Comparison of ENCODE assay signal across 27 mouse cellular contexts in genomic region chr11:67722399-67723156, GRCm38 (mm10). TPM values are rescaled to one million over a fixed set of nuclear protein-coding genes. Genes with fewer than 3 reads are reported as not detected.
DNase-seq lines count a peak whose midpoint lies in the region; ATAC-seq and TF ChIP-seq lines count a peak whose summit lies in the region.
"Had no signal": no experiment of that assay in that cellular context is flagged by ENCODE, and none has a peak within 500 bp of the region (broad histone marks: within the 10 kb centered on the region; RNA-seq: fewer than 3 reads in every experiment).

No protein-coding gene starts in this region.

- no peaks in the 10 kb centered on the region for H3K27me3 ChIP-seq in heart, embryonic 11.5 days (ENCODE audit: control insufficient read depth, insufficient read depth, low read length)
- H3K27me3 ChIP-seq in stomach, embryonic 16.5 days (ENCODE audit: control insufficient read depth, insufficient read depth, low read length): no peaks in the 10 kb centered on the region
- no peaks in the 10 kb centered on the region for H3K27me3 ChIP-seq in stomach, postnatal 0 days (ENCODE audit: control insufficient read depth, insufficient read depth, low read length)
- no peaks in the 10 kb centered on the region for H3K27me3 ChIP-seq in liver, embryonic 15.5 days
- H3K27me3 ChIP-seq: embryonic facial prominence, embryonic 15.5 days; heart, embryonic 12.5 days; hindbrain, embryonic 12.5 days; limb, embryonic 13.5 days; midbrain, embryonic 15.5 days; stomach, embryonic 15.5 days had no signal

- 0 out of 2 replicates have a peak, but pooled peaks cover 3% of the 10 kb centered on the region for H3K4me1 ChIP-seq in heart, embryonic 11.5 days (ENCODE audit: control insufficient read depth, insufficient read depth, low read length)
- H3K4me1 ChIP-seq in stomach, embryonic 16.5 days (ENCODE audit: control insufficient read depth, insufficient read depth, low read length): no peaks in the 10 kb centered on the region
- H3K4me1 ChIP-seq in stomach, postnatal 0 days (replicated peaks; ENCODE audit: control insufficient read depth, insufficient read depth): no peaks in the 10 kb centered on the region
- no peaks in the 10 kb centered on the region for H3K4me1 ChIP-seq in liver, embryonic 15.5 days (replicated peaks)
- H3K4me1 ChIP-seq: hindbrain, embryonic 12.5 days; limb, embryonic 13.5 days; megakaryocyte, embryonic 14.5 days; midbrain, embryonic 15.5 days; stomach, embryonic 15.5 days had no signal

- 59% methylated on average over 7 of the region's 7 CpGs for WGBS in heart, embryonic 11.5 days (ENCODE audit: insufficient replicate concordance)
- WGBS in stomach, embryonic 16.5 days: 41% methylated on average over 7 of the region's 7 CpGs
- WGBS in stomach, postnatal 0 days: 42% methylated on average over 7 of the region's 7 CpGs
- 42% methylated on average over 7 of the region's 7 CpGs for WGBS in liver, embryonic 15.5 days (ENCODE audit: insufficient replicate concordance)

- H3K27ac ChIP-seq in heart, embryonic 11.5 days (ENCODE audit: low read depth, low read length): no peak overlapping the region
- no peak overlapping the region for H3K27ac ChIP-seq in stomach, embryonic 16.5 days (ENCODE audit: low read length)
- H3K27ac ChIP-seq in stomach, postnatal 0 days (replicated peaks): no peak overlapping the region
- peak overlapping the region; percentile 38 for H3K27ac ChIP-seq in liver, embryonic 15.5 days (replicated peaks)
- H3K27ac ChIP-seq: embryonic facial prominence, embryonic 15.5 days; hindbrain, embryonic 12.5 days; limb, embryonic 13.5 days; midbrain, embryonic 15.5 days; stomach, embryonic 15.5 days had no signal

- DNase-seq in heart, adult 11 months: peak; percentile 72
- no peak for DNase-seq in stomach, postnatal 0 days (ENCODE audit: low spot score)
- no peak for DNase-seq in spleen, adult 18-20 months
- DNase-seq in urinary bladder, postnatal 10 days (ENCODE audit: low spot score): no peak
- DNase-seq: cerebellum, adult 9-10 months; heart, postnatal 14 days; kidney, postnatal 4 days; lung, postnatal 14 days; right cerebral cortex, postnatal 25 days had no signal

- H3K9me3 ChIP-seq in heart, embryonic 11.5 days (replicated peaks; ENCODE audit: control insufficient read depth, low read length): no peaks in the 10 kb centered on the region
- no peaks in the 10 kb centered on the region for H3K9me3 ChIP-seq in stomach, embryonic 16.5 days (replicated peaks; ENCODE audit: control insufficient read depth, low read length)
- H3K9me3 ChIP-seq in stomach, postnatal 0 days (ENCODE audit: control insufficient read depth, low read length): no peaks in the 10 kb centered on the region
- H3K9me3 ChIP-seq in liver, embryonic 15.5 days (replicated peaks): no peaks in the 10 kb centered on the region
- H3K9me3 ChIP-seq: embryonic facial prominence, embryonic 15.5 days; heart, embryonic 12.5 days; hindbrain, embryonic 12.5 days; limb, embryonic 13.5 days; megakaryocyte, embryonic 14.5 days; midbrain, embryonic 15.5 days; stomach, embryonic 15.5 days had no signal

- no peak for TF ChIP-seq CTCF in stomach, postnatal 0 days (IDR thresholded peaks at IDR 0.05; ENCODE audit: low read depth)

- H3K9ac ChIP-seq in heart, embryonic 11.5 days (ENCODE audit: low read depth, low read length): no peak overlapping the region
- no peak overlapping the region for H3K9ac ChIP-seq in stomach, embryonic 16.5 days (ENCODE audit: low read length)
- H3K9ac ChIP-seq in stomach, postnatal 0 days (ENCODE audit: low read length): no peak overlapping the region
- H3K9ac ChIP-seq in liver, embryonic 15.5 days: no peak overlapping the region
- H3K9ac ChIP-seq: embryonic facial prominence, embryonic 15.5 days; heart, embryonic 12.5 days; hindbrain, embryonic 12.5 days; limb, embryonic 13.5 days; midbrain, embryonic 15.5 days; stomach, embryonic 15.5 days had no signal

- H3K4me3 ChIP-seq in heart, embryonic 11.5 days (ENCODE audit: low read depth, low read length): no peak overlapping the region
- H3K4me3 ChIP-seq in stomach, embryonic 16.5 days (replicated peaks; ENCODE audit: low read length): no peak overlapping the region
- H3K4me3 ChIP-seq in stomach, postnatal 0 days (ENCODE audit: low read depth, low read length): no peak overlapping the region
- H3K4me3 ChIP-seq in liver, embryonic 15.5 days (replicated peaks): no peak overlapping the region
- H3K4me3 ChIP-seq: embryonic facial prominence, embryonic 15.5 days; heart, embryonic 12.5 days; hindbrain, embryonic 12.5 days; limb, embryonic 13.5 days; megakaryocyte, embryonic 14.5 days; midbrain, embryonic 15.5 days; myocyte; stomach, embryonic 15.5 days had no signal

- no peaks in the 10 kb centered on the region for H3K36me3 ChIP-seq in heart, embryonic 11.5 days (ENCODE audit: control insufficient read depth, insufficient read depth, low read length)
- no peaks in the 10 kb centered on the region for H3K36me3 ChIP-seq in stomach, embryonic 16.5 days (ENCODE audit: control insufficient read depth, insufficient read depth, low read length)
- no peaks in the 10 kb centered on the region for H3K36me3 ChIP-seq in stomach, postnatal 0 days (ENCODE audit: control insufficient read depth, insufficient read depth, low read length)
- H3K36me3 ChIP-seq in liver, embryonic 15.5 days (replicated peaks): no peaks in the 10 kb centered on the region
- H3K36me3 ChIP-seq: embryonic facial prominence, embryonic 15.5 days; G1E; heart, embryonic 12.5 days; hindbrain, embryonic 12.5 days; limb, embryonic 13.5 days; midbrain, embryonic 15.5 days; stomach, embryonic 15.5 days had no signal

- ATAC-seq in heart, embryonic 11.5 days (replicated peaks; ENCODE audit: insufficient number of reproducible peaks, low FRiP score, low TSS enrichment): no peak
- peak; percentile 18; the same call in 1 of the 2 replicates for ATAC-seq in stomach, embryonic 16.5 days (ENCODE audit: insufficient read depth, low FRiP score)
- ATAC-seq in stomach, postnatal 0 days (ENCODE audit: low FRiP score, low TSS enrichment): no peak
- ATAC-seq in liver, embryonic 15.5 days (ENCODE audit: insufficient read depth): peak; percentile 85
- no peak for ATAC-seq in activated CD4-positive, CD25-positive, alpha-beta regulatory T cell, adult 4 months
- ATAC-seq: forebrain, embryonic 16.5 days; midbrain, embryonic 15.5 days had no signal

- H3K4me2 ChIP-seq in heart, embryonic 11.5 days: no peak overlapping the region
- H3K4me2 ChIP-seq in stomach, embryonic 16.5 days (ENCODE audit: low read depth, low read length): no peak overlapping the region
- H3K4me2 ChIP-seq in stomach, postnatal 0 days (replicated peaks; ENCODE audit: low read depth): no peak overlapping the region
- no peak overlapping the region for H3K4me2 ChIP-seq in liver, embryonic 15.5 days
- H3K4me2 ChIP-seq: embryonic facial prominence, embryonic 15.5 days; heart, embryonic 12.5 days; hindbrain, embryonic 12.5 days; limb, embryonic 13.5 days; midbrain, embryonic 15.5 days; stomach, embryonic 15.5 days had no signal

- no peak for TF ChIP-seq EP300 in stomach, postnatal 0 days (optimal IDR thresholded peaks at IDR 0.05)

RNA-seq across cellular contexts. Expression of gene Rcvrn, which starts 27.5 kb away (rescaled TPM):
- polyA plus RNA-seq in heart, embryonic 11.5 days (2014; fragmentation: Nextera tagmentation; extraction: Ambion mirVana): not detected in 2 replicates
- polyA plus RNA-seq in stomach, embryonic 16.5 days (2015; fragmentation: Nextera tagmentation; extraction: Ambion mirVana): not detected in 2 replicates
- not detected in 2 replicates for polyA plus RNA-seq in stomach, postnatal 0 days (2015; fragmentation: Nextera tagmentation; extraction: Ambion mirVana)
- polyA plus RNA-seq in liver, embryonic 15.5 days (2015; fragmentation: Nextera tagmentation; extraction: Ambion mirVana): not detected in 2 replicates
- not detected for polyA plus RNA-seq in activated CD4-positive, CD25-positive, alpha-beta regulatory T cell, adult 4 months (2017; shearing (Covaris generic))
- polyA plus RNA-seq: embryonic facial prominence, embryonic 15.5 days; forebrain, embryonic 16.5 days; G1E; gonadal fat pad, adult 2 months; heart, embryonic 12.5 days; hindbrain, embryonic 12.5 days; kidney, embryonic 14.5 days; limb, embryonic 13.5 days; midbrain, embryonic 15.5 days; myocyte; neural tube, embryonic 14.5 days; stomach, embryonic 15.5 days had no signal

RNA-seq across cellular contexts. Expression of gene Glp2r, which starts 48.4 kb away (rescaled TPM):
- 0.03 TPM in 1 of 2 replicates, not detected in the other for polyA plus RNA-seq in heart, embryonic 11.5 days (2014; fragmentation: Nextera tagmentation; extraction: Ambion mirVana)
- 0.93 and 0.97 TPM in 2 replicates for polyA plus RNA-seq in stomach, embryonic 16.5 days (2015; fragmentation: Nextera tagmentation; extraction: Ambion mirVana)
- 0.50 and 0.56 TPM in 2 replicates for polyA plus RNA-seq in stomach, postnatal 0 days (2015; fragmentation: Nextera tagmentation; extraction: Ambion mirVana)
- polyA plus RNA-seq in liver, embryonic 15.5 days (2015; fragmentation: Nextera tagmentation; extraction: Ambion mirVana): 0.31 and 0.36 TPM in 2 replicates
- polyA plus RNA-seq in activated CD4-positive, CD25-positive, alpha-beta regulatory T cell, adult 4 months (2017; shearing (Covaris generic)): not detected
- polyA plus RNA-seq: G1E; heart, embryonic 12.5 days; hindbrain, embryonic 12.5 days; kidney, embryonic 14.5 days; myocyte; neural tube, embryonic 14.5 days had no signal

RNA-seq across cellular contexts. Expression of gene Gsg1l2, which starts 51.8 kb away (rescaled TPM):
- polyA plus RNA-seq in heart, embryonic 11.5 days (2014; fragmentation: Nextera tagmentation; extraction: Ambion mirVana): not detected in 2 replicates
- 0.53 TPM in 1 of 2 replicates, not detected in the other for polyA plus RNA-seq in stomach, embryonic 16.5 days (2015; fragmentation: Nextera tagmentation; extraction: Ambion mirVana)
- not detected in 2 replicates for polyA plus RNA-seq in stomach, postnatal 0 days (2015; fragmentation: Nextera tagmentation; extraction: Ambion mirVana)
- not detected in 2 replicates for polyA plus RNA-seq in liver, embryonic 15.5 days (2015; fragmentation: Nextera tagmentation; extraction: Ambion mirVana)
- not detected for polyA plus RNA-seq in activated CD4-positive, CD25-positive, alpha-beta regulatory T cell, adult 4 months (2017; shearing (Covaris generic))
- polyA plus RNA-seq: embryonic facial prominence, embryonic 15.5 days; forebrain, embryonic 16.5 days; G1E; gonadal fat pad, adult 2 months; heart, embryonic 12.5 days; hindbrain, embryonic 12.5 days; kidney, embryonic 14.5 days; limb, embryonic 13.5 days; midbrain, embryonic 15.5 days; myocyte; neural tube, embryonic 14.5 days; stomach, embryonic 15.5 days; thymus, postnatal 0 days had no signal

Comparison
In these comparisons a context has a peak if more than half of its experiments do, and no peak if none do; other contexts are left out.
1. ATAC-seq: peak in stomach, embryonic 16.5 days (single experiment) and liver, embryonic 15.5 days (single experiment); none in heart, embryonic 11.5 days (single experiment), stomach, postnatal 0 days (single experiment) and activated CD4-positive, CD25-positive, alpha-beta regulatory T cell, adult 4 months (single experiment).